Mouse (Mus musculus) adrenal gland, postnatal 36 days (tissue): ENCODE data around the gene Pdcd2. TPM values are rescaled to one million over a fixed set of nuclear protein-coding genes. Genes with fewer than 3 reads are reported as not detected.

Experiments used
- DNase-seq, 2 experiments: peaks; one replicate each; pipeline ENCODE4 v3.0.0; 2021; ENCODE audit warnings: mixed read lengths in 1 of 2
- total RNA-seq, 2 experiments: library from RNA; stranded (reverse); gene quantifications; 2 replicates each; pipeline ENCODE4 v1.2.3; 2021

Pdcd2 gene
- total RNA-seq, 2 experiments from 2014 or later, result 33.2 to 34.6 TPM

GRCm38 (mm10) chr17:15499656-15500394 lies 27.3 kb downstream of the Pdcd2 start, which contains the start of the genes Psmb1 and Tbp:
Gene Psmb1 (minus strand): TSS chr17:15499751.
Gene Tbp (plus strand): TSS chr17:15499888.
- DNase-seq, result peak; percentile 99

DNA sequence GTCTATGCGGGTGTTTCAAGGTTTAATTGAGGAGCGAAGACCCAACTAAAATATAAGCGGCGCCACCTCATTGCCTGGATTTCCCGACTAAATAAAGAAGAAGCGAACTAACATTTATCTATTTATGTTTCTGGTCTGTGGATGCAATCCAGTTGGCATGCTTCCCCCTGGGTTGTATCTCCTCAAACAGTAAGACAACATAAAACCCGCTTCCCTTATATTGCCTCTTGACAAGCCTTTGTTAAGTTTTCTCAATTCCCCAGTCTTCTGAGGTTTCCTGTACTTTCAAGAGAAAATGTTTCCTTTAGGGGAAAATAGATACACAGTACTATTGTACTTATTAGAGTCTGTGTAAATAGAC lies 28.4 kb downstream of the Pdcd2 start:
- peak in 1 of 2 experiments; percentile 7 for DNase-seq

DNA sequence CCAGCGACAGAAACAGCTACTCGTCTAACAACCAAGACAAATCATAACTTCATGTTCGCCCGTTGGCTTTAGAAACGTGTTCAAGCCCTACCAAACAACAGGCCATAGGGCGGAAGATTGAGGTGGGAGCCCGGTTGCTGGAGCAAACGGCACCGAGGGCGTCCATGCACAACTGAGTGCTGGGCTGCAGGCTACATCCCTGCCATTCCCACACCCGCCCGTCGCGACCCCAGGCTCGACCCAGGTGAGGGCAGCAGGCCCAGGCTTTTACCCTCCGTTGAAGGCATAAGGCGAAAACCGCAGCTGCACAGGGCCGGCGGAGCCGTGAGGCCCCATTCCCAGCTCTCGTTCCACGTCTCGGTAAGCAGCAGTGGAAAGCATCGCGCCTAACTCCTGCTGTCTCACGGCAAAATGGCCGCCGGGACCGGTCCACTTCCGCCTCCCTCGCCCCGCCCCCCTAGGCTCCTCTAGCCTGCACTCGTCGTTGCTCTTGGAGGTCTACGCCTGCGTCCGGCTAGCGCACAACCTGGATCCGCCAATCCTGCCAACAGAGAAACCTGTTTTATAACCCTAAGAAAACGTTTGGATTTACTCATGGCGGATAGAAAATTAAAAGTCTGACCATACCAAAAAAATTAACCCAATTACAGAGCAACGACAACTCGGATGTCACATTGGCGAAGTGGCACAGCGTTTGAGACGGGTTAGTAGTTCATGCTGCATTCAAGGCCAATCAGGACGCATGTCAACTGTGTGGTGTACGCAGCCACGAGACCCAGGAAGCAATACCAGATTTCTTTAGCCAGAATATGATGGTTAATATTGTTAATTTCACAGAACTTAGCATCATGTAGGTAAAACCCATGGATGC lies 29.0 kb downstream of the Pdcd2 start:
- peak; percentile 96 to 97 for DNase-seq

- DNase-seq, result no peak
Measured at GRCm38 (mm10) chr17:15490542-15490941, 36.6 kb downstream of the Pdcd2 start.

- DNase-seq, result no peak
Measured at GRCm38 (mm10) chr17:15472671-15473070, 54.4 kb downstream of the Pdcd2 start.

Other genes starting within 250 kb of the Pdcd2 start
- gene Dll1, start 150.4 kb downstream of the Pdcd2 start, total RNA-seq, result 1 to 10 TPM; 3.6 to 5.2 TPM
- gene Fam120b, start 131.1 kb downstream of the Pdcd2 start, total RNA-seq, result 10 to 100 TPM; 20.7 to 20.8 TPM
- gene Psmb1, start 27.6 kb downstream of the Pdcd2 start, total RNA-seq, result 100 to 1,000 TPM; 172 to 189 TPM
- 10 to 100 TPM; 24.5 to 27.7 TPM for gene Tbp, start 27.4 kb downstream of the Pdcd2 start, total RNA-seq
- 1 to 10 TPM; 4.1 to 4.6 TPM for gene Prdm9, start 37.1 kb upstream of the Pdcd2 start, total RNA-seq
- 10 to 100 TPM; 35.1 to 47.7 TPM for gene Chd1, start 177.7 kb upstream of the Pdcd2 start, total RNA-seq